Mouse (Mus musculus): ENCODE measurements around the gene Tie1.

GRCm38 (mm10) chr4:118526408-118527334 is 36.8 kb upstream of the Tie1 start, which contains the start of gene 2610528J11Rik:
- TF ChIP-seq FLI1 (IDR thresholded peaks at IDR 0.05; ENCODE audit: low read length), result no peak
- TF ChIP-seq GATA1 (IDR thresholded peaks at IDR 0.05; ENCODE audit: borderline replicate concordance, low read length), result no peak

Measured in megakaryocyte, embryonic 14.5 days (primary cell).